In genomic region chr11:94210191-94211086, GRCm38 (mm10) we compare ENCODE assay signal across 8 mouse cellular contexts. TPM values are rescaled to one million over a fixed set of nuclear protein-coding genes. Genes with fewer than 3 reads are reported as not detected.
A peak's percentile ranks its signal among the peaks of the same experiment; 100 is the strongest.
DNase-seq lines count a peak whose midpoint lies in the region; ATAC-seq lines count a peak whose summit lies in the region.

No protein-coding gene starts in this region.

- peaks cover 21% of the 10 kb centered on the region for H3K4me1 ChIP-seq in hindbrain, embryonic 14.5 days (replicated peaks; ENCODE audit: control insufficient read depth, insufficient read depth, low read length)

- peak overlapping the region; percentile 96 for H3K27ac ChIP-seq in hindbrain, embryonic 14.5 days

- ATAC-seq in hindbrain, embryonic 14.5 days (ENCODE audit: low FRiP score) = peak; percentile 84

- H3K9ac ChIP-seq in hindbrain, embryonic 14.5 days = peak overlapping the region; percentile 61

- H3K36me3 ChIP-seq in hindbrain, embryonic 14.5 days (replicated peaks; ENCODE audit: control insufficient read depth, insufficient read depth) = peaks cover 17% of the 10 kb centered on the region

- DNase-seq in NIH3T3 (ENCODE audit: low read depth) = peak; percentile 95
- DNase-seq in cerebellum, postnatal 10 days = peak; percentile 92 to 94
- DNase-seq in frontal cortex, postnatal 14 days (ENCODE audit: low spot score in 2 of 2) = peak; percentile 87 to 92
- peak; percentile 88 for DNase-seq in hindbrain, embryonic 14.5 days (ENCODE audit: low spot score)
- DNase-seq in layer of hippocampus, postnatal 36 days = peak; percentile 87 to 90
- DNase-seq in lung, postnatal 36 days = peak; percentile 97
- peak; percentile 98 for DNase-seq in retina, postnatal 1 day
- DNase-seq in urinary bladder, adult 18-20 months (ENCODE audit: low spot score in 2 of 2) = peak; percentile 75 to 88

- peak overlapping the region; percentile 75 for H3K4me2 ChIP-seq in hindbrain, embryonic 14.5 days (replicated peaks)

- peak overlapping the region; percentile 39 for H3K4me3 ChIP-seq in hindbrain, embryonic 14.5 days (replicated peaks; ENCODE audit: low read length)

- H3K9me3 ChIP-seq in hindbrain, embryonic 14.5 days (ENCODE audit: control insufficient read depth, low read length) = no peaks in the 10 kb centered on the region

- WGBS in hindbrain, embryonic 14.5 days = under 1% methylated on average over 50 of the region's 56 CpGs

- H3K27me3 ChIP-seq in hindbrain, embryonic 14.5 days (ENCODE audit: control insufficient read depth, insufficient read depth, low read length) = no peaks in the 10 kb centered on the region

RNA-seq across cellular contexts. Expression of gene Tob1, which starts 0.8 kb away (rescaled TPM):
- polyA plus RNA-seq in hindbrain, embryonic 14.5 days (2014; fragmentation: Nextera tagmentation; extraction: Ambion mirVana) = 34.3 and 34.6 TPM in 2 replicates
- 10 to 100 TPM; 37.5 to 37.7 TPM for total RNA-seq in layer of hippocampus, postnatal 36 days (2021)

RNA-seq across cellular contexts. Expression of gene Wfikkn2, which starts 35.4 kb away (rescaled TPM):
- 5.7 and 6.8 TPM in 2 replicates for polyA plus RNA-seq in hindbrain, embryonic 14.5 days (2014; fragmentation: Nextera tagmentation; extraction: Ambion mirVana)
- total RNA-seq in layer of hippocampus, postnatal 36 days (2021) = under 1 TPM; 0.25 to 0.61 TPM

Comparison
In these comparisons a context has a peak if more than half of its experiments do, and no peak if none do; other contexts are left out.
1. Peak in every context shown above with its lines: DNase-seq, ATAC-seq, H3K4me3 ChIP-seq and H3K27ac ChIP-seq.